17 mouse cellular contexts compared by ENCODE assay signal in genomic region chr9:101439856-101440255, GRCm38 (mm10).
DNase-seq lines count a peak whose midpoint lies in the region; ATAC-seq and TF ChIP-seq lines count a peak whose summit lies in the region.
"Had no signal": no experiment of that assay in that cellular context is flagged by ENCODE, and none has a peak within 500 bp of the region (broad histone marks: within the 10 kb centered on the region; RNA-seq: fewer than 3 reads in every experiment).

No protein-coding gene starts in this region.

- H3K9ac ChIP-seq in lung, postnatal 0 days (replicated peaks; ENCODE audit: low read depth) = no peak overlapping the region
- H3K9ac ChIP-seq in heart, adult 2 months (ENCODE audit: low read depth, low read length) = no peak overlapping the region
- H3K9ac ChIP-seq: forebrain, embryonic 12.5 days; hindbrain, embryonic 13.5 days; intestine, embryonic 15.5 days; liver, embryonic 15.5 days had no signal

- intact Hi-C loops in gastrocnemius, adult 2 months (cut with DNase I) = no loop called here
- intact Hi-C loops in heart, adult 2 months (cut with DNase I) = no loop called here
- intact Hi-C loops in heart, postnatal 36 days (cut with DNase I) = no loop called here

- H3K27ac ChIP-seq in gastrocnemius, adult 2 months = no peak overlapping the region
- no peak overlapping the region for H3K27ac ChIP-seq in lung, postnatal 0 days (ENCODE audit: low read length)
- H3K27ac ChIP-seq in heart, adult 2 months = no peak overlapping the region
- H3K27ac ChIP-seq: forebrain, embryonic 12.5 days; hindbrain, embryonic 13.5 days; intestine, embryonic 15.5 days; kidney, postnatal 0 days; layer of hippocampus, adult 2 months; liver, embryonic 15.5 days had no signal

- no peak overlapping the region for H3K4me3 ChIP-seq in gastrocnemius, adult 2 months
- no peak overlapping the region for H3K4me3 ChIP-seq in lung, postnatal 0 days (ENCODE audit: low read depth, low read length)
- no peak overlapping the region for H3K4me3 ChIP-seq in heart, adult 2 months
- H3K4me3 ChIP-seq: forebrain, embryonic 12.5 days; hindbrain, embryonic 13.5 days; intestine, embryonic 15.5 days; layer of hippocampus, adult 2 months; liver, embryonic 15.5 days had no signal

- no peak overlapping the region for H3K4me2 ChIP-seq in lung, postnatal 0 days (replicated peaks; ENCODE audit: low read depth, low read length)
- H3K4me2 ChIP-seq: forebrain, embryonic 12.5 days; hindbrain, embryonic 13.5 days; intestine, embryonic 15.5 days; liver, embryonic 15.5 days had no signal

- no peak for TF ChIP-seq POLR2A in heart, adult 2 months (IDR thresholded peaks at IDR 0.05; ENCODE audit: insufficient read depth, low read depth, low read length)

- no peak for TF ChIP-seq EP300 in lung, postnatal 0 days (IDR thresholded peaks at IDR 0.05)
- TF ChIP-seq EP300 in heart, adult 2 months (IDR thresholded peaks at IDR 0.05; ENCODE audit: insufficient read depth, low read depth, low read length) = no peak

- H3K4me1 ChIP-seq in lung, postnatal 0 days (ENCODE audit: insufficient read depth, low read depth, low read length) = no peaks in the 10 kb centered on the region
- peaks cover 2% of the 10 kb centered on the region; the same call in 1 of the 2 replicates for H3K4me1 ChIP-seq in heart, adult 2 months (ENCODE audit: control insufficient read depth, insufficient read depth, low read length)
- H3K4me1 ChIP-seq: forebrain, embryonic 12.5 days; intestine, embryonic 15.5 days; liver, embryonic 15.5 days had no signal

- WGBS in lung, postnatal 0 days = 82% methylated on average over 6 of the region's 6 CpGs
- WGBS in heart, adult 2 months = 75% methylated on average over 6 of the region's 6 CpGs

- ATAC-seq in lung, postnatal 0 days = no peak
- ATAC-seq: intestine, embryonic 15.5 days had no signal

- H3K9me3 ChIP-seq in lung, postnatal 0 days (ENCODE audit: low read length) = no peaks in the 10 kb centered on the region
- H3K9me3 ChIP-seq: forebrain, embryonic 12.5 days; hindbrain, embryonic 13.5 days; intestine, embryonic 15.5 days; liver, embryonic 15.5 days had no signal

- H3K27me3 ChIP-seq in lung, postnatal 0 days (replicated peaks; ENCODE audit: insufficient read depth, low read length) = no peaks in the 10 kb centered on the region
- H3K27me3 ChIP-seq in heart, adult 2 months (ENCODE audit: control insufficient read depth, insufficient read depth, low read length) = no peaks in the 10 kb centered on the region
- H3K27me3 ChIP-seq: forebrain, embryonic 12.5 days; hindbrain, embryonic 13.5 days; intestine, embryonic 15.5 days; liver, embryonic 15.5 days had no signal

- no peak for TF ChIP-seq CTCF in gastrocnemius, adult 2 months (IDR thresholded peaks at IDR 0.05)
- TF ChIP-seq CTCF in lung, postnatal 0 days (IDR thresholded peaks at IDR 0.05) = no peak
- TF ChIP-seq CTCF in heart, adult 2 months (IDR thresholded peaks at IDR 0.05) = no peak

- no peaks in the 10 kb centered on the region for H3K36me3 ChIP-seq in lung, postnatal 0 days (ENCODE audit: insufficient read depth, low read length)
- no peaks in the 10 kb centered on the region for H3K36me3 ChIP-seq in heart, adult 2 months (ENCODE audit: control insufficient read depth, insufficient read depth, low read length)
- H3K36me3 ChIP-seq: forebrain, embryonic 12.5 days; hindbrain, embryonic 13.5 days; intestine, embryonic 15.5 days; liver, embryonic 15.5 days had no signal

- no peaks in the 10 kb centered on the region for H3K79me2 ChIP-seq in heart, adult 2 months (replicated peaks; ENCODE audit: control insufficient read depth, insufficient read depth, low read length)

- peak; percentile 23 for DNase-seq in gastrocnemius, postnatal 25 days
- DNase-seq in gastrocnemius, adult 2 months = no peak
- DNase-seq in lung, postnatal 36 days = peak; percentile 9
- no peak for DNase-seq in lung, postnatal 0 days (ENCODE audit: low spot score)
- DNase-seq in heart, adult 2 months = peak; percentile 28 to 47
- DNase-seq in heart, postnatal 36 days = peak; percentile 14 to 20
- no peak for DNase-seq in layer of hippocampus, postnatal 25 days (ENCODE audit: extremely low spot score in 1 of 2, low spot score in 1 of 2)
- DNase-seq: adrenal gland, postnatal 14 days; B cell, adult 2 months; cerebellum, postnatal 25 days; thymus, adult 18-20 months had no signal

Comparison
In these comparisons a context has a peak if more than half of its experiments do, and no peak if none do; other contexts are left out.
1. DNase-seq: peak in gastrocnemius, postnatal 25 days (single experiment), lung, postnatal 36 days (single experiment), heart, adult 2 months (2 of 2) and heart, postnatal 36 days (2 of 2); none in gastrocnemius, adult 2 months (single experiment), lung, postnatal 0 days (single experiment) and layer of hippocampus, postnatal 25 days (0 of 2).